Mouse (Mus musculus): ENCODE results near the gene Serpine2.

Serpine2 gene

DNA sequence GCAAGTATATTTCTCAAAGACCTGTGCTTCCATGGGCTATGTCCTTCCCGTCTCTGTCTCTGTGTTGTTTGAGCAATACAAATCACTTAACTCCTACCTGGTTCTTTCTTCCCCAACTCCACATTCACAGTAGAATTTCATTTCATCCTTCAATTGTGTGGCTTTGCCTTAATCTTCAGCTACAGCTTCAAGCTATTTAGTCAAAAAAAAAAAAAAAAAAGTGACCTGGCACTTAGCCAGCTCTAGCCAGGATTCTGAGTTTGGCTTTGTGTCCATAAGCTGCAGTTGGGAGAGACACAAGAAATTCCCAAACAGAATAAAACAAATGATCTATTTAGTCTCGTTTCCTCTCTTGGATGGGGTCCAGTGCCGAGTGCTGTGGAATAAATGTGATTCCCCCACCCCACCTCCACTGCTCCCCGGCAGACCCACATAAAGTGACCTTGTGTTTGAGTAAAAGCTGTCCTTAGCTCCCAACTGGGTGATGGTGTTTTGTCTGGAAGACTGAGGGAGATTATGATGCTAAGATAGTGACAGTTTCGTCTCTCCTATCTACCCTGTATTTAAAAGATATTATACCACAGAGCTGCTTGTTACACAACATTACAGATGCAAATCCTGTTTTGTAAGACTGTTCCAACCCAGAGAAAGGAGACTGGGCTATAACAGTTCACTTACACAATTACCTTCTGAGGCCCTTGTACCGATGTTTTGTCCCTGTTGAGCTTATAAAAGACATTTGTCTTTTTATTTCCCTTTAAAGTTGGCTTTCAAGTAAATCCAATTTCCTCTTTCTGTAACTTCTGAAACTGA lies at the start of gene Serpine2:
Serpine2 (minus strand) TSS at position 51 of the 813 bp plus-strand sequence.
- peak; percentile 5 to 9 for DNase-seq

DNA sequence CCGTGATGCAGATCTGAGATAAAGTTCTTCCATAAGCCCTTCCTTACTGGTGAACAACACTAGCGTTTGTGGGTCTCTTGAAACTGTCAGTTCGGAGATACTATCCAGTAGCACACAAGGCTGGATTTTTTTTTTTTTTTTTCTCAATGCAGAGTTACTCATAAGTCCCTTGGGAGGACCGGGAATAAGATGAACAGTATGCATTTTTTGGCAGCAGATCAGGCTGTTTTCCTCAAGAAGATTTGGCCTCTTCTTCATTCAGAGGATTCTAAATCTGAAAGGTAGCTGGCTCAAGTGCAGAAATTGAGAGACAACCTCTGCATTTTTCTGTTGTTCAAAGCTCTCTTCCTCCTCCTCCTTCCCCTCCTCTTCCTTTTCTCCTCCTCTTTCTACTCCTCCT lies 46.8 kb upstream of the Serpine2 start:
- DNase-seq: no peak

DNA sequence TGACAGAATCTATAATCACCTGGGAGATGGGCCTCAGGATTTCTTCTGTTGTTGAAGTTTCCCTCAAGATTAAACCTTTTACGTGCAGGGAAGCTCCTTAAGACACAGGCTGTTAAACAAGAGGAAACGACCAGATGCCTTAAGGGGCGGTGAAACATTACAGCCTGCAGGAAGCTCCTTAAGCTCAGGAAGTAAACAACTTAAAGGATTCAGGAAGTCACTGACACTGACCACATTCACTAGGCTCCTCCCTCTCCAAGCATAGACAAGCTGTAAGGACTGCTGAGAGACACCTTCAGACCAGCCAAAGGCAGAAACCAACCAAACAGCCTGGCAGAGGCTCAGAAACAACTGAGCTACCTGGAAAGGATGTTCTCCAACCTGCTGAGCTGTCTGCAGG lies 44.3 kb upstream of the Serpine2 start:
- DNase-seq: no peak

DNA sequence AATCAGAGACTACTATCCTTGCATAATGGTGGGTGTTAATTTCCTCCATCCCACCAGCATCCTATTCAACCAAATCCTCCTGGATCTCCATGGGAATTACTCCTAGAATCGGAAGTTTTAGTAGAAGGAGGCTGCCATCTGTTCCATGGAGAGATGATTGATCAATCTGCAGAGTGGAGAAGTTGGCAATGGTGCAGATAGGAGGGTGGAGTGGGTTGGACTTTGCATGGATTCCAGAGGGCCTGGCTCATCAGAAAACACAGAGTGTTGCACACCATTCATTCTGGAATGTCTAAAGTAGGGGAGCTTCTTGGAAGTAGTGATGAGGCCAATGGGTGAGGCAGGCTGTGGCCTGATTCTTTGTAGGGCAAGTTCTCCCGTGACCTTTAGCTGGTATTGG lies 41.9 kb upstream of the Serpine2 start:
- DNase-seq: no peak

DNA sequence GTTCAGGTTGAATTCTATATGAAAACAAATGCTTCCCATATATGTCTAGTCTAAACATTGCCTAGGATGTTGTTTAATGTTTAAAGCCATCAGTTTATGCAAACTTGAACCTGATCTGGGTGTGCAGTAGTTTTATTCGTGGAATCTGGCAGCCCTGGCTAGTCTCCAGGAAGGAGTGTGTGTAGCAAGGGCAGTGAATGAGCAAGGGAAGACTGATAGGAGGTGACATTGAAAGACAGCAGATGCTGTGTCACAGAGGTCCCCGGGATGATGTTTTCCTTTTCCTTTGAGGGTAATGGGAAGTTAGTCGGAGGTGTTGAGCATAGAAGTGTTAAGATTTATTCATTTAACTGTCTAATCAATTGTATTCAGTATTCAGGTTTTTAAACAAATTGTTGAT lies 21.7 kb upstream of the Serpine2 start:
- DNase-seq: no peak

DNA sequence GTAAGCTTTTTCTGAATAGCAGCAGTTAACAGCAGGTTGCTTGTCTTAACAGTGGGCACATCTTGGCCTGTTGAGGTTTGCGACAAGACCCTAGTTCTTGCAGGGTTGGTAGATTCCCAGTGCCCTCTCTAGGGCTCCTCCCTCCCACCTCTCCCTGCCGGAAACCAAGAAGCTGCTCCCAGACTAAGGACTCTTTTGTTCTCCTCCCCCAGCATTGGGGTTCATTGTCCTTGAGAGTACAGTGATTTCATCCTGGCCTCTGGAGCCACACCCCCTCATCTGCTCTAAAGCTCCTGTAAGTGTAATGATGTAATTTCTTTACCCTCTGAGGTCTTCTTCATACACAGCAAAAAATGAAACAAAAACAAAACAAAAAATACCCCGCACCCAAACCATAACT lies 13.8 kb upstream of the Serpine2 start:
- DNase-seq: no peak

DNA sequence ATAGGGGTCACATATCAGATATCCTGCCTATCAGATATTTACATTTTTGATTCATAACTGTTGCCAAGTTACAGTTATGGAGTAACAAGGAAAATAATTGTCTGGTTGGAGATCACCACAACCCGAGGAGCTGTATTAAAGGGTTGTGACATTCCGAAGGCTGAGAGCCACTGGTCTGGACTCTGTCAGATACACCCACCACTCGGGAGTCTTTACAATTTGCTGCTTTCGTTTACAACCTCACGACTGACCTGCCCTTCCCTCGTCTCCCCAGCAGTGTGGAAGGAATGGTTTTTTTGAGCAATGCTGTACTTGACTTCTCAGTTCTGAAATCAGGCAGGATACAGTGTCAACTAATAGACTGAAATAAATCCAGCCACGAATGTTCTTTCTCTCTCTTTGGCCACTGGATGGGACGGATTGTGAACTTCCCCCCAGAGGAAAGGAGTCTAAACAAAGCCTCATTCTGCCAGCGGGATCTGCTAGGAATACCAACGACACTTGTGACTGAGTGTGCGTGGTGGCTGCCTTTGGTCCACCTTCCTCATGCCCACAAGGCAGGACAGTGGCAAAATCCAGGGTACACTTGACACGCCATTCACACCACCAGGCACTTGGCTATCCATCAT lies 455 bp downstream of the Serpine2 start:
- no peak for DNase-seq

DNA sequence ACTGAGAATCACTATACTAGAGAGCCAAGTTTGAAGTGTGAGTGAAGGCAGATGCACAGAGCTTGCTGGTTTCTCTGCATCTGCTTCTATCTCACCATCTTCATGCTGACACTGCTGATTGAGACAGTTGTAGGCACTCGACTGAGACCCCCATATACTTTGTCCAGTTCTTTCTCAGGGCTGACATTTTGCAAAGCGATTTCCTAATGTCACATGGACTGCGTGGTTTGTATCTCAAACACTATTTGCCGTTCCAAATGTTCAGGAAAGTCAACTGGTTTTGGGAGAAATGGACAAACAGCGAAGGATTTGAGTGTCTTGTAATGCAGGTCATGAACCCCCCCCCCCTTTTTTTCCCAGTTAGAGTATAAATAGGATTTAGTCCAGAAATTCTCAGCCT lies 1.0 kb downstream of the Serpine2 start:
- no peak for DNase-seq

DNA sequence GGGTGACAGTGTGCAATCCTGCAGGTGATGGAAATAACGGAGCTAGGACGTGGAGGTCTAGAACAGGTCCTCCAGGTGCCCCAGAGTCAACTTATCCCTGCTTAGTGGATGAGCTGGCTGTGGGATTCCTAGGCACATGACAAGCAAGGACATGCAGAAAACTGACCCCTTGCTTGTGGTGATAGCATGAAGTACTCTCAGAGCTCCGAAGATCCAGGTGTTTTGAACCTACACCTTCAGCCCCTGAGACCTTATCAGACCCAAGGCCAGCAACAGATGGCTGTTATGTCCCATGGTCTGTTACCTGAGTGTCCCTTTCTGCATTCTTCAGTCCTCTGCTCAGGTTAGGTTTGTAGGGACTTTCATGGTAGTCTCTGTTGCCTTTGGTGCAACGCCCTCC lies 2.0 kb downstream of the Serpine2 start:
- no peak for DNase-seq

DNA sequence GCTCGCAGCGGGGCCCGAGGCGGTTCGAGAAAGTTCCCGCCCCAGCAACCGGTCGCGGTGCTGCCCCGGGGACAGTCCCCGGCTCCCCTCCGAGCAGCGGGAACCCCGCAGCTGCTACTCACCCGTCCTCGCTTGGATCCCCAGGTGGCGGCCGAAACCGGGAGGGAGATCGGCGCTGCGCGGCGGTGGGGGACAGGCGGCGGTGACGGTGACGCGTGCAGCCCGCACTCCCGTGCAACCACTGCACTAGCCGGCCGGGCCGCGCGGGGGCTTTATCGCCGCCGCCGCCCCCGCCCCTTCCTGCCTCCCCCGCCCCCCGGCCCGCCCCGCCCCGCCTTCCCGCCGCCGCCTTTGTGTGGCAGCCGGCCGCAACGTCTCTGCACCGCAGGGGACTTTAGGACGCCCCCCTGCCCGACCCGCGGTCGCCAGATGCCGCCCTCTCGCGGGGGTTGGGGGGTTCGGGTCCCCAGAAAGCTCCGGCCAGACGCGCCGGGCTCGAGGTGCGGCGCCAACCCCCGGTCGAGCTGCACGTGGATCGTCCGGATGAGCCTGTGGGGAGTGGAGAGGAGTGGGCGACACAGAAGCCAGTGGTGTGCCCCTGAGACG lies 2.5 kb downstream of the Serpine2 start:
- DNase-seq: peak in 1 of 2 experiments; percentile 44

DNA sequence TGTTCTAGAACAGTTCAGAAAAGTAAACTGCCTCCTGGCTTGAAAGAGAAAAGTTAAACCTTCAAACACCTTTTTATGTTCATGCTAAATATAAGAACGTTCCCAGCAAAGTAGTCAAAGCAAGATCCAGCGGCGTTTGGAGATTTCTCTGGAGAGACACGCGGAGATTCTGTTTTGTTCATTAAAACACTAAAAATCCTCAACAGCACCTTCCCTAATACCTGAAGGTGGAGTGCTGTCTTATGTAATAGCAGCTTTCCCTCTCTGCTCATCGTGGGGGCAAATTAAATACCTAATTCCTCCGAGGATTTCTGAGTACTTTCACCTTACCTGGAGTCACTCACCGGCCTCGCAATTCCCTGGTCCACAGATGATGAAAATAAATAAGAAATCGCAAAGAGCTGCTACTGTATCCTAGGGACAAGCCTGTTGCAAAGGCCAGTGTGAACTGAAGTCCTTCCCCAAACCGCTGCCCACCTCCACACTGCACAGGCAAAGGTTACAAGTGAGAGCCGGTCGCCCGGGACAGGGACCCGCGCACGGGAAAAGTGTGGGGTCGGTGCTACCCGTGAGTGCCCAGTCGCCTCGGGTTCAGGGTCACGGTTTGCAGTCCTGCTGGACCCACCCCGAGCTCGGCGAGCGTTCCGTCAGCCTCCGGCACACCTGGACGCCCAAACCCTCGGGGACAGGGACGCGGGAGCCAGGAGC lies 3.1 kb downstream of the Serpine2 start:
- DNase-seq: no peak

DNA sequence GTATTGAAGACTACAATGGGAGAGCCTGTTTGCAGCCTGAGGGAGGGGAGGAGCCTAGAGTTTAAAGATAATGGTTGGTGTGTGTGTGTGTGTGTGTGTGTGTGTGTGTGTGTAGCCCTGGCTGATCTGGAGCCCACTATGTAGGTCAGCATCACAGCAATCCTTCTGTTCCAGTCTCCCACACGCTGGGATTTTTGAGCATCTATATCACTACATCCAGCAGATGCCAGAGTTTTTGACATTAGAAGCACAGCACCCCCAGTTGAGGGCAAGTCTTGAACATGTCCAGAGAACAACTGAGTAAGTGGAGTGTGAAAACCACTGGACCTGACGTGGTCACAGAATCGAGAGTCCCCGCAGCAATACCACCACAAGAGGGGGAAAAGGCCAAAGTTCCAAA lies 4.2 kb downstream of the Serpine2 start:
- DNase-seq: peak in 1 of 2 experiments; percentile 3

DNA sequence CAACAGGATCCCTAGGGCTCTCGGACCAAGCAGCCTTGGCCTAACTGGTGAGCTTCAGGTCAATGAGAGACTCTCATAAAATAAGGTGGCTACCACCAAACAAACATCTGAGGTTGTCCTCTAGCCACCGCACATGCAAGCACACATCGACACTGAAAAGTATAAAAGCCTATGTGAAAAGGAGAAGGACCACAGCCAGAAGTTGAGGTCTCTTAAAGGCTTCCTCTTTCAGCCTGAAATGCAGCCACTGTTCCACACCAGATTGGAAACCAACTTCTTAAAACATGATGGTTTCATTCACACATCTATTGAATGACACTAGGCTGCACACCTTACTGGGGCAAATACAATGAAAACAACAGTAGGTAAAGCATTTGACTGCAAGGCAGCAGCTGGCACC lies 7.5 kb downstream of the Serpine2 start:
- DNase-seq: no peak

DNA sequence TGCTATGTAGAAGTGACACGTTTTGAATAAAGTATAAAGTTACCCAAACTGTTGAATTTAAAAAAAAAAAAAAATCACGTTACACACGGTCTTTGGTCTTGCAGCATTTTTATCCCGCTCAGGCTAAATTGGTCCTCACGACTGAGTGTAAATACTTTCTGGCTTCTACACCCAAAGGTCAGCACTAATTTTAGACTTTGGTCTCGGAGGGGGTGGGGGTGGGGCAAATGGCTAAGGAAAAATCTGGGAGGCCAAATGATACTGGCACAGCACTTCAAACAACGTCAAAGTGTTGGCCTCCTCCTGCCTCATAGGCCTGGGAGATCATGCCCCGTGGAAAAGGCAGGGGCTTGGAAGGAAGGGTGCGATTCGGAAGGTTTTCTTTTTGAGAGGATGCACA lies 10.6 kb downstream of the Serpine2 start:
- DNase-seq: peak; percentile 3 to 11

DNA sequence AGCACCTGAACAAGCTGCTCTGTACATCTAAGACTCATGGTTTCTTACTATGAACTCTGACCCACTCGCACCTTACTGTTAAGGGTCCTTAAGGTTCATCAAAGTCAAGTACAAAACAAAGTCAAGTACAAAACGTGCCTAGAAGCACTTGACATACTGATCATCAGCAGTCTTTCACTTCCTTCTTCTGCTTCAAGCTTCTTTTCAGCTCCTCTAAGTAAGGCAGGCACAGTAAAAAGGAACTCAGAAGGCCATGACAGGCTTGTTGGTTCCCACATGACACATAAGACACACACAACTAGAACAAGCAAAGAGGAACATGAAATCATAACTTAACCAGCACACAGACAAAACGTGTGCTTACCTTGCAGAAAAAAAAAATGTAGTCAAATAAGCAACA lies 12.3 kb downstream of the Serpine2 start:
- no peak for DNase-seq

DNA sequence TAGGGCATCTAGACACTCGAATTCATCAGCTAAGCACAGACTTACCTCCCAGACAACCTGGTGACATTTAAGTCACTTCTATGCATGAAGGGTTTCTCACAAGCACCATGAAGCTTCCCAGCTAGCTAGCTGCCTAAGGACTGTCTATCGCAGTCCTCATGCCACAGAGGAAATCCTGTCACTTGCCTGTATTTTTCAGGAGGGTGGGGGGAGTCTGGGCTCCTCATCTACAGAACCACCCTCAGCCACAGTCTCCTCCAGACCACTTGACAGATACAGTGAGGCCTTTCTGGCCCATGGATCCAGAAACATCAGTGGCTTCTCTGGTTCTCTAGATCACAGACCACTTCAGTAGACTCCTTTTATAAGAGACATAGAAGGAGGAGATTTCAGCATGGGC lies 14.1 kb downstream of the Serpine2 start:
- no peak for DNase-seq

DNA sequence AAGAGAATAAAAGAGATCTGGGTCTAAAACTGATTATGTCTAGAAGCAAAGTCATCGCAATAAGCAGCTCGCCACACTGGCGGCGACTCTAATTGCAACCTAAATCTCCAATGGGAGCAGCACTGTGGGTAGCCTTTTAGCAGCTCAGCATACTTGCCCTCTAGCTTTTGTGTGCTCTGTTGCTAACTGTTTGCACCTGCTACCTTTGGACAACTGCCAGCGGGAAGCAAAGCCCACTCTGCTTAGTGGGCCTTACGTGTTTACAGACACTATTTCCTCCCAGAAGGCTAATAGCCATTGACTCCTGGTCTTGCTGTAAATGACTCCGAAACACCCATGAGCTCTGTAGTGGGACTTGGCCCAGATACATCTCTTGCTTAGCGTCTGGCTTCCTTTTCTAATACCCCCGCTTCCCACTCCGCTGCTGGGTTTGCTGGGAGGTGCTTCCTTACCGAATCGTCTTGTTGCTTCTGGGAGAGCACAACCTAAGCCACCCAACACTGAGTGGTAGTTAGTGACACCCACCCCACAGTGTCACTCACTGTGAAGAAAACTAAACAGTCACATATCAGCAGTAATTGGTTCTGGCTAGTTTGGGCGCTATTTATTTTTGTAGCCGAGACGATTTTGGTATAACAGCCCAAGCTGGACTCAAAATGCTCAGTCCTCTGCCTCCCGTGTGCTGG lies 28.1 kb downstream of the Serpine2 start:
- no peak for DNase-seq

DNA sequence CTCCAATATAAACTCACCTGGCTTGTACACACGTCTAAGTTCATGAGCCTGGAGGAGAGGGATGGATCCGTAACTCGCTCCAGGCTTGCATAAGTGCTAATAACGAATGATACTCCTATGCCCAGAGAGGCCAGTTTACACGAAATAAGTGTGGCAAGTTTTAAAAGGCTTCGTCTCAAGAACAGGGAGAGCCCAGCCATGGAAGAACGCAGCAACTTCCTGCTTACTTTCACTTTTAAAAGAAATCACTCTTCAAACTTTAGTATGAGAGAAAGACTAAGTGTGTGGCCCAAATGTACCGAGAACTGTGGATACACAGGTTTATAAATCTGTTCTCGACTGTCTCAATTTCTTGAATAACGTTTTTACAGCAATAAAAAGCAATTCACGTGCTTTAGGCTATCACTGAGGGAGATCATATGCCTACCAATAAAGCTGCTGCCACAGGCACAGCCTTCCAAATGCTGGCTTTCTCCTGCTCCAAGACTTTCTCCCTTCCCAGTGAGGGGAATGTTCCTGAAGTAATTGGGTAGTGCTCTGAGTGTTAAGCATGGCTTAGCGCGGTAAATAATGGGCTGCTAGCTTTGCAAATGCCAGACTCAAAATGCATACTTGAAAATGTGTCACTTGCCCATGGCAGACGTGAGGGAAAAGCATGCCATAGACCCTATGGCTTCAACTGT lies 36.9 kb downstream of the Serpine2 start:
- peak in 1 of 2 experiments; percentile 8 for DNase-seq

DNA sequence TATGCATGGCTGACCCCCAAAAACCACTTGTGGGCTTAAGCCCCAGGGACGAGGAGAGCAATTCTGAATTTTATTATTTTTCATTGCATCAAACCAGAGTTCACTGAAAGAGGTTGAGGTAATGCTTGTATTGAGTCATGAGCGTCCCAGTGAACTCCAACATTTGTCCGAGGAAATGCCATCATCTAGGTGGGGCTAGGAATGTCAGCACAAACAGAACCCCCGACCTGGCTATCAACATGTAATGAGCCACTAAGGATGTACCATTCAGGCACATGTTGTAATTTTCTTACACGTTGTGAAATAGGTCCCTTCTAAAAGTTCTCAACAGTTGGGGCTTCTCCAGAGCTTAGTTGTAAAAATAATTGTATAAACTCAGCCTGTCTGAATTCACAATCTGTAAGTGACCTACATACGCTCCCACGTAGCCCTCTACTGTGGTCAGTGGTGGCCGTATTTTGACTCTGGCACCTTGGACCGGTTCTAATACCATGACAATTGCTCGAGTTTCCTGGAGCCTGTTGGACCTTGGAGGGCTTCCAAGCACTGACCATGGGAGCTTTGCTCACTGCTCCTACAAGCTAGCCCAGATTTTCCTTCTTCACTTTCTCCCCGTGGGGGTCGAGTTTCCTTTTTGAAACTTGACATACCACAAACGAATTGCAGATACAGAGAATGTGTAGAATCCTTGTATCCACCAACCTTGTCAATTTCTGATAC lies 38.0 kb downstream of the Serpine2 start:
- DNase-seq: peak; percentile 50 to 72

DNA sequence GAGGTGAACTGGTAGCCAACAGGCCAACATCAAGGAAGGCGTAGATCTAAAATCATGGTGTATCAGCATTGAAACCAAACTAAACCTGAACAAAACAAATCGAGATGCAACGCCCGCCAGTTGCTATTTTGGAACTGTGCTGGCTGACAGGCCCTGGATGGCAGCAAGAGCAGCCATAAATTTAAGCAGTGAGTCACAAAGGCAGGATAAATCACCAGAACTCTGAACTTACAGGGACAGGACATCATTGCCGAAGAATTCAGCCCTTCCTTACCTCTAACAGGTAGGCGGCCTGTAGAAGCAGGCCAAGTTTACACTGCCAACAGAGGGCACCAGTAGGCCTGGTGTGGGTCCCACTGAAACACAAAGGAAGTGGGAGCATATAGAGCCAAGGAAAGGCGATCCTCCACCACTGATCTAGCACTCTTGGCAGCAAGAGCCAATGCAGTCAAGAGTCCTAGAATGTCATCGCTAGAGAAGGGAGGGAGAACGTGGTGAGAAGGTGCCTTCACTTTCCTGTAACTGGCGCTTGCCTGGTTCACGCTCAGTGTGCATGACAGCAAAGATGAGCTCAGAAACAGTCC lies 41.6 kb downstream of the Serpine2 start:
- DNase-seq: no peak

DNA sequence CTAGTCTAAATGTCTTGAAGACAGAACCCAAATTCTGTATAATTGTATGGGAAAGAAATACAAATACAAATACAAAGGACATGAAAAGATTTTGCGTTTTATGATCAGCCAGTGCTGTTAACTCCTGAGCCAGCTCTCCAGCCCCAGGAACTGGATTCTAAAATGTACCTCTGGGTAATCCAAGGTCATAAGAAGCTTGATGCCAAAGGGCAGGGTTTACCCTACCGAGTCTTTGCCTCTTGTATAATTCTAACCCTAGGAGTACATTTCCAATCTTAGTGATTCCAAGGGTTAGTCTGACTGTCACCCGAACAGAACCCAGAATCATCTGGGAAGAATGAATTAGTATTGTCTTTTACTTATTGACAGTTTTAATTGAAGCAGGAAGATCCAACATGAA lies 45.5 kb downstream of the Serpine2 start:
- DNase-seq: no peak

Measured in kidney, postnatal 36 days (tissue).